In the genomic region with DNA sequence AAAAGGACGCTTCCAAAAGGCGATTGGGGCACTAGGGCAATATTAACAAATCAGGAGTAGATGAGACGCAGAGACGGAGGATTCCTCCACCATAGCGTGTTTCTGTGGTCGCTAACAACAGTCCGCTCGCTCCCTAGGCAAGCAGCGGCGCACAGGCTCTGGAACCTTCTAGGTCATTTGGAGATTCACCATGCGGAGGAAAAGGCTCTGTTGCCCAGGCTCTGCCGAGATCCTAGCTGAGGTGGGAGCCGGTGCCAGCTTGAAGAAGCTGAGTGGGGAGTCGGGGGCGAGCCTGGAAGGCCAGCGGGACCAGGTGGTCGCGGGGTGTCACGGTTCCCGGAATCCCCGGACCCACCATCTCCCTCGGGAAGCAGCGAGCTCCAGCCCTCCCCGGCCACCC, we compare ENCODE assay signal across 8 mouse cellular contexts. TPM values are rescaled to one million over a fixed set of nuclear protein-coding genes. Genes with fewer than 3 reads are reported as not detected.
DNase-seq lines count a peak whose midpoint lies in the region; ATAC-seq and TF ChIP-seq lines count a peak whose summit lies in the region.

No protein-coding gene starts in this region.

- no peaks in the 10 kb centered on the region for H3K9me3 ChIP-seq in forebrain, embryonic 14.5 days (replicated peaks; ENCODE audit: control insufficient read depth, low read length)
- H3K9me3 ChIP-seq in limb, embryonic 12.5 days = no peaks in the 10 kb centered on the region

- no peak for TF ChIP-seq POLR2A in myocyte (IDR thresholded peaks at IDR 0.05; ENCODE audit: insufficient read length, low read depth)

- peaks cover 35% of the 10 kb centered on the region for H3K79me2 ChIP-seq in myocyte (ENCODE audit: control insufficient read depth, insufficient read depth)

- DNase-seq in kidney, adult 9 months = peak; percentile 42
- no peak for DNase-seq in kidney, postnatal 14 days
- DNase-seq in MN1 (ENCODE audit: low spot score) = peak; percentile 68
- DNase-seq in forebrain, embryonic 14.5 days (ENCODE audit: low spot score) = peak; percentile 52
- DNase-seq in urinary bladder, postnatal 14 days (ENCODE audit: low spot score) = no peak
- no peak for DNase-seq in thymus, postnatal 10 days (ENCODE audit: low spot score in 2 of 2)

- no peak for ATAC-seq in forebrain, embryonic 14.5 days
- ATAC-seq in limb, embryonic 12.5 days (ENCODE audit: insufficient number of reproducible peaks, insufficient read depth, low FRiP score, low TSS enrichment, low read depth) = no peak

- H3K27ac ChIP-seq in forebrain, embryonic 14.5 days (ENCODE audit: low read depth, low read length) = peak overlapping the region; percentile 88
- peak overlapping the region; percentile 90 for H3K27ac ChIP-seq in limb, embryonic 12.5 days

- peak overlapping the region; percentile 85 for H3K4me2 ChIP-seq in forebrain, embryonic 14.5 days (ENCODE audit: low read length)
- H3K4me2 ChIP-seq in limb, embryonic 12.5 days = peak overlapping the region; percentile 79
- peak overlapping the region; percentile 81 for H3K4me2 ChIP-seq in myocyte (ENCODE audit: low read depth)

- H3K36me3 ChIP-seq in forebrain, embryonic 14.5 days (ENCODE audit: control insufficient read depth, insufficient read depth, low read length) = peaks cover 33% of the 10 kb centered on the region
- H3K36me3 ChIP-seq in limb, embryonic 12.5 days = peaks cover 28% of the 10 kb centered on the region
- peaks cover 15% of the 10 kb centered on the region for H3K36me3 ChIP-seq in myocyte (ENCODE audit: control insufficient read depth, insufficient read depth)

- under 1% methylated on average over 24 of the region's 24 CpGs for WGBS in forebrain, embryonic 14.5 days
- under 1% methylated on average over 24 of the region's 24 CpGs for whole genome bisulfite sequencing in limb, embryonic 12.5 days

- H3K4me1 ChIP-seq in forebrain, embryonic 14.5 days (ENCODE audit: control insufficient read depth, insufficient read depth, low read length) = peaks cover 12% of the 10 kb centered on the region
- H3K4me1 ChIP-seq in limb, embryonic 12.5 days (replicated peaks) = peaks cover 15% of the 10 kb centered on the region

- H3K9ac ChIP-seq in forebrain, embryonic 14.5 days (ENCODE audit: low read length) = peak overlapping the region; percentile 79
- peak overlapping the region; percentile 80 for H3K9ac ChIP-seq in limb, embryonic 12.5 days (replicated peaks)

- H3K4me3 ChIP-seq in forebrain, embryonic 14.5 days (ENCODE audit: low read depth, low read length) = peak overlapping the region; percentile 70
- H3K4me3 ChIP-seq in limb, embryonic 12.5 days (replicated peaks) = peak overlapping the region; percentile 79
- peak overlapping the region; percentile 74 for H3K4me3 ChIP-seq in myocyte

- H3K27me3 ChIP-seq in forebrain, embryonic 14.5 days (replicated peaks; ENCODE audit: control insufficient read depth, insufficient read depth, low read length) = no peaks in the 10 kb centered on the region
- H3K27me3 ChIP-seq in limb, embryonic 12.5 days = no peaks in the 10 kb centered on the region
- H3K27me3 ChIP-seq in myocyte (ENCODE audit: control insufficient read depth, insufficient read depth, insufficient read length) = no peaks in the 10 kb centered on the region

- H3ac ChIP-seq in myocyte (ENCODE audit: control insufficient read depth, insufficient read length) = peak overlapping the region; percentile 10

TF ChIP-seq in myocyte, 11 proteins besides CTCF, POLR2A, EP300 and RAD21:
- TF ChIP-seq USF1 (IDR thresholded peaks at IDR 0.05; ENCODE audit: low read depth) = no peak
- TF ChIP-seq TCF12 (IDR thresholded peaks at IDR 0.05; ENCODE audit: insufficient read depth, poor library complexity, severe bottlenecking) = no peak
- TF ChIP-seq MAX (IDR thresholded peaks at IDR 0.05; ENCODE audit: low read depth) = no peak
- no peak for TF ChIP-seq REST (IDR thresholded peaks at IDR 0.05; ENCODE audit: insufficient read depth, insufficient read length)
- TF ChIP-seq MYOD1 (IDR thresholded peaks at IDR 0.05; ENCODE audit: control insufficient read depth in 1 of 3, insufficient read length in 2 of 3, low read depth in 2 of 3) = no peak
- no peak for TF ChIP-seq MYOG (IDR thresholded peaks at IDR 0.05; ENCODE audit: control insufficient read depth in 1 of 3, insufficient read depth in 1 of 3, insufficient read length in 2 of 3, low read depth in 2 of 3)
- TF ChIP-seq TCF3 (IDR thresholded peaks at IDR 0.05; ENCODE audit: insufficient read length, low read depth) = no peak
- no peak for TF ChIP-seq CEBPB (IDR thresholded peaks at IDR 0.05; ENCODE audit: insufficient read depth, poor library complexity, severe bottlenecking)

RNA-seq across cellular contexts. Expression of gene Hsph1, which starts 0.6 kb away (rescaled TPM):
- 86.0 and 106 TPM in 2 replicates for polyA plus RNA-seq in forebrain, embryonic 14.5 days (2014; fragmentation: Nextera tagmentation; extraction: Ambion mirVana)
- polyA plus RNA-seq in limb, embryonic 12.5 days (2016; fragmentation: Nextera tagmentation; extraction: Ambion mirVana) = 80.9 and 82.2 TPM in 2 replicates
- polyA plus RNA-seq in myocyte (2012; fragmentation: generic; extraction: Trizol) = 38.0 TPM

RNA-seq across cellular contexts. Expression of gene B3glct, which starts 42.5 kb away (rescaled TPM):
- polyA plus RNA-seq in forebrain, embryonic 14.5 days (2014; fragmentation: Nextera tagmentation; extraction: Ambion mirVana) = 16.1 and 17.1 TPM in 2 replicates
- 15.1 and 17.8 TPM in 2 replicates for polyA plus RNA-seq in limb, embryonic 12.5 days (2016; fragmentation: Nextera tagmentation; extraction: Ambion mirVana)
- 4.6 TPM for polyA plus RNA-seq in myocyte (2012; fragmentation: generic; extraction: Trizol)

Comparison
In these comparisons a context has a peak if more than half of its experiments do, and no peak if none do; other contexts are left out.
1. DNase-seq: peak in kidney, adult 9 months (single experiment), MN1 (single experiment) and forebrain, embryonic 14.5 days (single experiment); none in kidney, postnatal 14 days (single experiment), urinary bladder, postnatal 14 days (single experiment) and thymus, postnatal 10 days (0 of 2).
2. Peak in every context shown above with its lines, with median percentiles within 50 percentile points of each other: H3K4me2 ChIP-seq and H3K4me3 ChIP-seq.